Mouse (Mus musculus): ENCODE data around the gene Ptprd.

- TF ChIP-seq CTCF (IDR thresholded peaks at IDR 0.05; ENCODE audit: low read depth, low read length) (no peak), TAL1 (conservative IDR thresholded peaks at IDR 0.05; ENCODE audit: low read depth, low read length) (no peak), GATA1 (IDR thresholded peaks at IDR 0.05; ENCODE audit: borderline replicate concordance, low read length) (no peak), POLR2AphosphoS5 (IDR thresholded peaks at IDR 0.05; ENCODE audit: insufficient replicate concordance, low read depth, low read length) (no peak)
These were observed 2187.3 kb downstream of the Ptprd start for GRCm38 (mm10) chr4:76024502-76024821.

Data from G1E (cell line).